Mouse (Mus musculus) forebrain, embryonic 11.5 days (tissue): Measurements from ENCODE around the gene Fhdc1. TPM values are rescaled to one million over a fixed set of nuclear protein-coding genes. Genes with fewer than 3 reads are reported as not detected.

Experiments
- ATAC-seq: fragments of 200-750 bp; cut with Nextera tagmentation; replicated peaks from 2 replicates; pipeline ENCODE4 v1.8.0; 2017; ENCODE audit warnings: moderate TSS enrichment; ENCODE audit not compliant: low FRiP score
- DNase-seq: peaks from one replicate; pipeline ENCODE4 v3.0.0-alpha.2; 2017; ENCODE audit warnings: low spot score
- H3K27ac ChIP-seq: fragments of 300-500 bp; sonication (generic); 2 replicates; pipeline ENCODE4 v1.5.1; 2014; ENCODE audit warnings: low read depth, low read length
- H3K27me3 ChIP-seq: fragments of 300-500 bp; sonication (generic); 2 replicates; pipeline ENCODE4 v1.6.1; 2014; ENCODE audit warnings: mild to moderate bottlenecking, low read length, mixed read lengths; ENCODE audit not compliant: control insufficient read depth, insufficient read depth
- H3K36me3 ChIP-seq: fragments of 300-500 bp; sonication (generic); 2 replicates; pipeline ENCODE4 v1.6.1; 2014; ENCODE audit warnings: mild to moderate bottlenecking, low read length, moderate library complexity, mixed read lengths; ENCODE audit not compliant: control insufficient read depth, insufficient read depth
- H3K4me1 ChIP-seq: fragments of 300-500 bp; sonication (generic); replicated peaks from 2 replicates; pipeline ENCODE4 v1.6.1; 2014; ENCODE audit warnings: low read length, mixed read lengths; ENCODE audit not compliant: control insufficient read depth, insufficient read depth
- H3K4me2 ChIP-seq: fragments of 300-500 bp; sonication (generic); 2 replicates; pipeline ENCODE4 v1.6.1; 2014; ENCODE audit warnings: low read depth, mild to moderate bottlenecking, low read length, moderate library complexity, mixed read lengths; ENCODE audit not compliant: severe bottlenecking
- H3K4me3 ChIP-seq: fragments of 300-500 bp; sonication (generic); 2 replicates; pipeline ENCODE4 v1.5.1; 2014; ENCODE audit warnings: low read depth, low read length
- H3K9ac ChIP-seq: fragments of 300-500 bp; sonication (generic); 2 replicates; pipeline ENCODE4 v1.6.1; 2014; ENCODE audit warnings: low read length
- H3K9me3 ChIP-seq: fragments of 300-500 bp; sonication (generic); 2 replicates; pipeline ENCODE4 v1.6.1; 2016; ENCODE audit warnings: low read length, mixed read lengths; ENCODE audit not compliant: control insufficient read depth
- WGBS: fragments of 180-500 bp; shearing (Covaris S2); extraction: QIAGEN DNeasy Blood & Tissue Kit; methylation state at CpG from one replicate; pipeline ENCODE4 v1.1.7; 2014; 5-methylcytosine and 5-hydroxymethylcytosine counted together
- polyA plus RNA-seq: library from polyadenylated mRNA; unstranded; fragments of >200 nt; fragmentation: Nextera tagmentation; extraction: Ambion mirVana; gene quantifications from 2 replicates; pipeline ENCODE4 v1.2.1, GENCODE M21; 2014

The Fhdc1 gene
- polyA plus RNA-seq, 1 experiment from 2014 or later, result 2.3 TPM

GRCm38 (mm10) chr3:84435288-84436043, 44.8 kb downstream of the Fhdc1 start:
- no peak overlapping the region for H3K9ac ChIP-seq
- H3K27ac ChIP-seq, result no peak overlapping the region
- DNase-seq (peak; percentile 78), ATAC-seq (no peak)
- whole genome bisulfite sequencing, result 40% methylated on average over 11 of the region's 11 CpGs
- H3K4me1 ChIP-seq, result no peaks in the 10 kb centered on the region
- no peaks in the 10 kb centered on the region for H3K36me3 ChIP-seq
- no peaks in the 10 kb centered on the region for H3K9me3 ChIP-seq
- no peaks in the 10 kb centered on the region for H3K27me3 ChIP-seq
- H3K4me3 ChIP-seq, result no peak overlapping the region
- no peak overlapping the region for H3K4me2 ChIP-seq

- no peak overlapping the region for H3K27ac ChIP-seq
- H3K4me3 ChIP-seq, result no peak overlapping the region
- no peaks in the 10 kb centered on the region for H3K36me3 ChIP-seq
- DNase-seq (no peak), ATAC-seq (0 out of 2 replicates have a peak, but pooled peaks have one; percentile 13)
- H3K9me3 ChIP-seq, result no peaks in the 10 kb centered on the region
- WGBS, result 32% methylated on average over 10 of the region's 10 CpGs
- H3K9ac ChIP-seq, result no peak overlapping the region
- H3K4me2 ChIP-seq, result no peak overlapping the region
- no peaks in the 10 kb centered on the region for H3K27me3 ChIP-seq
- H3K4me1 ChIP-seq, result no peaks in the 10 kb centered on the region
Measured at GRCm38 (mm10) chr3:84432797-84433445, 47.3 kb downstream of the Fhdc1 start.

- H3K4me2 ChIP-seq, result no peak overlapping the region
- H3K27ac ChIP-seq, result no peak overlapping the region
- H3K4me3 ChIP-seq, result no peak overlapping the region
- H3K27me3 ChIP-seq, result no peaks in the 10 kb centered on the region
- no peaks in the 10 kb centered on the region for H3K36me3 ChIP-seq
- 72% methylated on average over 5 of the region's 5 CpGs for WGBS
- no peak for ATAC-seq
- no peaks in the 10 kb centered on the region for H3K4me1 ChIP-seq
- H3K9ac ChIP-seq, result no peak overlapping the region
- H3K9me3 ChIP-seq, result no peaks in the 10 kb centered on the region
- DNase-seq, result no peak
Measured at GRCm38 (mm10) chr3:84431257-84431656, 49.0 kb downstream of the Fhdc1 start.

GRCm38 (mm10) chr3:84430152-84430551, 50.1 kb downstream of the Fhdc1 start:
- Histone ChIP-seq H3K4me3 (no peak overlapping the region), H3K27me3 (no peaks in the 10 kb centered on the region), H3K4me2 (no peak overlapping the region), H3K9me3 (no peaks in the 10 kb centered on the region), H3K27ac (no peak overlapping the region), H3K36me3 (no peaks in the 10 kb centered on the region), H3K9ac (no peak overlapping the region), H3K4me1 (no peaks in the 10 kb centered on the region)
- 23% methylated on average over 2 of the region's 2 CpGs for WGBS
- ATAC-seq (no peak), DNase-seq (no peak)

- Histone ChIP-seq H3K9ac (no peak overlapping the region), H3K4me2 (no peak overlapping the region), H3K4me3 (no peak overlapping the region), H3K36me3 (no peaks in the 10 kb centered on the region), H3K4me1 (peaks cover 6% of the 10 kb centered on the region), H3K27ac (no peak overlapping the region), H3K9me3 (no peaks in the 10 kb centered on the region), H3K27me3 (no peaks in the 10 kb centered on the region)
- ATAC-seq (no peak), DNase-seq (no peak)
- 94% methylated on average over 12 of the region's 12 CpGs for WGBS
Measured at GRCm38 (mm10) chr3:84428994-84429725, 51.1 kb downstream of the Fhdc1 start.

- ATAC-seq (no peak), DNase-seq (no peak)
- Histone ChIP-seq H3K36me3 (no peaks in the 10 kb centered on the region), H3K9ac (no peak overlapping the region), H3K4me1 (peaks cover 6% of the 10 kb centered on the region), H3K9me3 (no peaks in the 10 kb centered on the region), H3K27me3 (no peaks in the 10 kb centered on the region), H3K27ac (no peak overlapping the region), H3K4me3 (no peak overlapping the region), H3K4me2 (no peak overlapping the region)
- 84% methylated on average over 5 of the region's 5 CpGs for WGBS
Measured at GRCm38 (mm10) chr3:84427779-84428178, 52.5 kb downstream of the Fhdc1 start.

GRCm38 (mm10) chr3:84422340-84422739, 57.9 kb downstream of the Fhdc1 start:
- Histone ChIP-seq H3K27me3 (no peaks in the 10 kb centered on the region), H3K4me1 (peaks cover 6% of the 10 kb centered on the region), H3K36me3 (no peaks in the 10 kb centered on the region), H3K4me3 (no peak overlapping the region), H3K27ac (no peak overlapping the region), H3K9ac (no peak overlapping the region), H3K4me2 (no peak overlapping the region), H3K9me3 (no peaks in the 10 kb centered on the region)
- no peak for DNase-seq
- WGBS, result 89% methylated on average over 5 of the region's 5 CpGs
- no peak for ATAC-seq

GRCm38 (mm10) chr3:84413868-84414267, 66.4 kb downstream of the Fhdc1 start:
- no peaks in the 10 kb centered on the region for H3K36me3 ChIP-seq
- no peaks in the 10 kb centered on the region for H3K4me1 ChIP-seq
- no peak for ATAC-seq
- H3K4me3 ChIP-seq, result no peak overlapping the region
- WGBS, result 81% methylated on average over 4 of the region's 4 CpGs
- H3K9me3 ChIP-seq, result no peaks in the 10 kb centered on the region
- H3K9ac ChIP-seq, result no peak overlapping the region
- DNase-seq, result no peak
- no peak overlapping the region for H3K4me2 ChIP-seq
- no peaks in the 10 kb centered on the region for H3K27me3 ChIP-seq
- no peak overlapping the region for H3K27ac ChIP-seq
